Mouse (Mus musculus) forebrain, postnatal 0 days (tissue): Measurements from ENCODE around the gene Ninl. TPM values are rescaled to one million over a fixed set of nuclear protein-coding genes. Genes with fewer than 3 reads are reported as not detected.

ENCODE experiments used
- ATAC-seq: fragments of 200-750 bp; cut with Nextera tagmentation; 2 replicates; pipeline ENCODE4 v1.8.0; 2017; ENCODE audit warnings: mild to moderate bottlenecking, moderate library complexity
- DNase-seq: peaks from one replicate; pipeline ENCODE4 v3.0.0-alpha.2; 2015
- H3K27ac ChIP-seq: fragments of 300-500 bp; sonication (generic); 2 replicates; pipeline ENCODE4 v1.5.1; 2014; ENCODE audit warnings: low read depth, mild to moderate bottlenecking, antibody characterized with exemption, low read length, moderate library complexity, mixed read lengths
- H3K27me3 ChIP-seq: fragments of 300-500 bp; sonication (generic); 2 replicates; pipeline ENCODE4 v1.6.1; 2014; ENCODE audit warnings: mild to moderate bottlenecking, low read length, mixed read lengths; ENCODE audit not compliant: insufficient read depth
- H3K36me3 ChIP-seq: fragments of 300-500 bp; sonication (generic); 2 replicates; pipeline ENCODE4 v1.6.1; 2014; ENCODE audit warnings: mild to moderate bottlenecking, moderate library complexity; ENCODE audit not compliant: insufficient read depth
- H3K4me1 ChIP-seq: fragments of 300-500 bp; sonication (generic); 2 replicates; pipeline ENCODE4 v1.6.1; 2014; ENCODE audit warnings: antibody characterized with exemption; ENCODE audit not compliant: insufficient read depth
- H3K4me2 ChIP-seq: fragments of 300-500 bp; sonication (generic); 2 replicates; pipeline ENCODE4 v1.6.1; 2014; ENCODE audit warnings: low read depth, mild to moderate bottlenecking, moderate library complexity
- H3K4me3 ChIP-seq: fragments of 300-500 bp; sonication (generic); 2 replicates; pipeline ENCODE4 v1.5.1; 2014; ENCODE audit warnings: low read depth, low read length, mixed read lengths
- H3K9ac ChIP-seq: fragments of 300-500 bp; sonication (generic); 2 replicates; pipeline ENCODE4 v1.6.1; 2014; ENCODE audit warnings: mild to moderate bottlenecking
- H3K9me3 ChIP-seq: fragments of 300-500 bp; sonication (generic); 2 replicates; pipeline ENCODE4 v1.6.1; 2016; ENCODE audit warnings: low read length
- CTCF ChIP-seq: sonication (generic); IDR thresholded peaks from 2 replicates; pipeline ENCODE4 v1.5.1; 2016; ENCODE audit warnings: antibody characterized with exemption, control low read depth, low read depth
- WGBS: fragments of 180-500 bp; shearing (Covaris S2); extraction: QIAGEN DNeasy Blood & Tissue Kit; methylation state at CpG from one replicate; pipeline ENCODE4 v1.1.7; 2014; 5-methylcytosine and 5-hydroxymethylcytosine counted together
- polyA plus RNA-seq: library from polyadenylated mRNA; unstranded; fragments of >200 nt; fragmentation: Nextera tagmentation; extraction: Ambion mirVana; gene quantifications from 2 replicates; pipeline ENCODE4 v1.2.1, GENCODE M21; 2015
- total RNA-seq: library from RNA; depleted of rRNA; stranded (reverse); fragments of >200 nt; gene quantifications from 2 replicates; pipeline ENCODE4 v1.2.3, GENCODE M21; 2014; rRNA removed

Gene Ninl
- total RNA-seq (7.4 and 14.9 TPM in 2 replicates), polyA plus RNA-seq (2.6 and 4.7 TPM in 2 replicates)

- Histone ChIP-seq H3K4me2 (peak within 1 kb of the TSS; percentile 83), H3K27ac (peak within 1 kb of the TSS; percentile 73), H3K36me3 (no peaks in the 10 kb centered on the region), H3K9ac (peak within 1 kb of the TSS; percentile 85), H3K4me1 (peaks cover 10% of the 10 kb centered on the region), H3K4me3 (peak within 1 kb of the TSS; percentile 56), H3K9me3 (no peaks in the 10 kb centered on the region), H3K27me3 (no peaks in the 10 kb centered on the region)
- TF ChIP-seq CTCF = no peak
- under 1% methylated on average over 34 of the region's 34 CpGs for whole genome bisulfite sequencing
- peak; percentile 96 for DNase-seq
- ATAC-seq = peak; percentile 93
Observed at GRCm38 (mm10) chr2:151039232-151039695, at the start of gene Ninl, which contains the start of gene Nanp. TSS of gene Ninl (minus strand) at chr2:151039382. TSS of gene Nanp (minus strand) at chr2:151039398.

DNA sequence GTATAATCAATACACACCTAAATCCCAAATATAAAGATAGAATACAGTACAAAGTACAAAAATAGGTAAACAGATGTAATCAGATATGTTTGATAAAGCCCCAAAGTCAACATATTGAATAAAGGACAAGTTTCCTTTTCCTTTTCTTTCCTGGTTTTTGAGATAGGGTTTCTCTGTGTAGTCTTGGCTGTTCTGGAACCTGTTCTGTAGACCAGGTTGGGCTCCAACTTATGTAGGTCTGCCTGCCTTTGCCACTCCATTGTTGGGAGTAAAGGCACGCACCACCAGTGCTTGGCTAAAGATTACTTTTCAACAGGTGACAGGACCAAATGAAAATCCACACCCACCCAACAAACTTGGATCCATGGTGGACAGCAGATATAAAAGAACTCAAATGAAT is 17.5 kb upstream of the Ninl start:
- Histone ChIP-seq H3K9ac (no peak overlapping the region), H3K9me3 (no peaks in the 10 kb centered on the region), H3K27ac (no peak overlapping the region), H3K27me3 (no peaks in the 10 kb centered on the region), H3K4me2 (no peak overlapping the region), H3K4me3 (no peak overlapping the region), H3K4me1 (no peaks in the 10 kb centered on the region), H3K36me3 (no peaks in the 10 kb centered on the region)
- no peak for TF ChIP-seq CTCF
- WGBS = 91% methylated on average over 1 of the region's 1 CpGs
- ATAC-seq (no peak), DNase-seq (no peak)

- no peak for DNase-seq
- Histone ChIP-seq H3K9me3 (no peaks in the 10 kb centered on the region), H3K9ac (no peak overlapping the region), H3K27me3 (no peaks in the 10 kb centered on the region), H3K36me3 (no peaks in the 10 kb centered on the region), H3K4me3 (no peak overlapping the region), H3K27ac (no peak overlapping the region), H3K4me2 (no peak overlapping the region), H3K4me1 (peaks cover 10% of the 10 kb centered on the region)
- 88% methylated on average over 1 of the region's 1 CpGs for whole genome bisulfite sequencing
- TF ChIP-seq CTCF = no peak
- ATAC-seq = no peak
Observed at GRCm38 (mm10) chr2:151040411-151040810, 1.2 kb upstream of the Ninl start.

GRCm38 (mm10) chr2:151039726-151040125 is 544 bp upstream of the Ninl start:
- peak; percentile 28 for ATAC-seq
- Histone ChIP-seq H3K9ac (peak overlapping the region; percentile 85), H3K4me1 (peaks cover 10% of the 10 kb centered on the region), H3K27ac (peak overlapping the region; percentile 73), H3K4me2 (peak overlapping the region; percentile 83), H3K27me3 (no peaks in the 10 kb centered on the region), H3K9me3 (no peaks in the 10 kb centered on the region), H3K4me3 (peak overlapping the region; percentile 56), H3K36me3 (no peaks in the 10 kb centered on the region)
- DNase-seq = no peak
- TF ChIP-seq CTCF = no peak
- WGBS = 33% methylated on average over 8 of the region's 8 CpGs

DNA sequence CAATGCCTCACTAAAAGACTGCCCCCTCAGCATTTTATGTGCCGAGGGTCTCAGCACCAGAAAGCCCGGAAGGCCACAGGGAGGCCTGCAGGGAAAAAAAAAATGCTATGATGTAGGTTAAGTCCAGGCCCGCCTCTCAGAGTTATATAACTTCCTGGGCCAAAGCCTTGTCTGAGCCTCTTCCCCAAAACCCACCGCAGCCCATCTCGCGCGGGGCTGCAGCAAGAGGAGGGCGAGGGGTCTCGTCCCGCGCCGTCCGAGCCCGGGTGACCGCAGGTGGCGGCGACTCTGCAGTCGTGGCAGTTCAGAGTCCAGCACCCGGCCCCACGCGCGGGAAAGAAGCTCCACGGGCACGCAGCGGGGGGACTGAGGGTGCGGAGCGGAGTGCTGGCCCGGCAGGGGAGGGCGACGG is 365 bp downstream of the Ninl start:
- peak overlapping the region; percentile 85 for H3K9ac ChIP-seq
- 1% methylated on average over 27 of the region's 30 CpGs for WGBS
- no peaks in the 10 kb centered on the region for H3K36me3 ChIP-seq
- peak; percentile 58 for ATAC-seq
- H3K27ac ChIP-seq = peak overlapping the region; percentile 46
- no peaks in the 10 kb centered on the region for H3K27me3 ChIP-seq
- DNase-seq = no peak
- no peaks in the 10 kb centered on the region for H3K9me3 ChIP-seq
- H3K4me3 ChIP-seq = peak overlapping the region; percentile 56
- H3K4me1 ChIP-seq = peaks cover 10% of the 10 kb centered on the region
- peak overlapping the region; percentile 83 for H3K4me2 ChIP-seq
- TF ChIP-seq CTCF = no peak

DNA sequence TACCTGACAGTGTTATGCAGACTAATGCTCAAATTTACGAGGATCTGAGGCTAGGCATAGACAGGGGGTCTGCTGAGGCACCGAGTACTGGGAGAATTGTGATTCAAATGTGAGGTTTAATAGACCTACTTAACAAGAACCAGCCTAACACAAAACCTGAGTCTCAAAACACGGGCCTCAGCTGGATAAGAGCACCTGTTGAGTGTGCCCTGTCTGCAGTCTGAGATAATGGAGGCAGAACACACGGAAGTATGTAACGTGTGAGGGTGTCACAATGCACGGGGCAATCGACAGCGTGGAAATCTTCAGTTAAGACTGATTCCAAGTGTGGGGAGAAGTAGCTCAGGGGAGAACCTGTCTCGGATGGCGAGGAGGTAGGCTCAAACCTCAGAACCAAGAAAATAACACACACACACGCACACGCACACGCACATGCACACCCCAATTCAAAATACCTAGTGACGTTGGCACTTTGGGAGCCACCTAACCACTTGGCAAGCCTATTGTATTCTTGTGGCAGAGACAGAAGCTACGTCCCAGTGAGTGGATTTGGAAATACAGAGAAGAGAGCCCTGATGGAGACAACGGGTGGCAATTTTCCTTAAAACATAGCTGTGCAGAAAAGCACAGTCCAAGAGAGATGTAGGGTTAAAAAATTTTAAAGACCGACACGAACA is 1.2 kb downstream of the Ninl start:
- Histone ChIP-seq H3K36me3 (no peaks in the 10 kb centered on the region), H3K4me3 (peak overlapping the region; percentile 56), H3K4me2 (peak overlapping the region; percentile 83), H3K27me3 (no peaks in the 10 kb centered on the region), H3K4me1 (peaks cover 10% of the 10 kb centered on the region), H3K9me3 (no peaks in the 10 kb centered on the region), H3K27ac (0 out of 2 replicates have a peak overlapping the region, but pooled peaks have one; percentile 46), H3K9ac (peak overlapping the region; percentile 85)
- no peak for ATAC-seq
- 48% methylated on average over 18 of the region's 18 CpGs for WGBS
- no peak for TF ChIP-seq CTCF
- no peak for DNase-seq

GRCm38 (mm10) chr2:151037292-151037691 is 1.9 kb downstream of the Ninl start:
- Histone ChIP-seq H3K9me3 (no peaks in the 10 kb centered on the region), H3K4me2 (no peak overlapping the region), H3K4me1 (peaks cover 10% of the 10 kb centered on the region), H3K36me3 (no peaks in the 10 kb centered on the region), H3K4me3 (no peak overlapping the region), H3K27me3 (no peaks in the 10 kb centered on the region), H3K9ac (0 out of 2 replicates have a peak overlapping the region, but pooled peaks have one; percentile 85), H3K27ac (no peak overlapping the region)
- DNase-seq (no peak), ATAC-seq (no peak)
- TF ChIP-seq CTCF = no peak
- 98% methylated on average over 1 of the region's 1 CpGs for WGBS
